Mouse (Mus musculus) splenic B cell, adult 2 months (primary cell): ENCODE measurements around the gene Pax6.

Experiments used
- DNase-seq: peaks from one replicate; pipeline ENCODE4 v3.0.0-alpha.2; 2011; ENCODE audit warnings: low read depth, low spot score
- H3K27me3 ChIP-seq: 2 replicates; pipeline ENCODE4 v1.6.1; 2012; ENCODE audit warnings: mild to moderate bottlenecking, low read length, moderate library complexity, mixed read lengths; ENCODE audit not compliant: control insufficient read depth, poor library complexity, insufficient read depth, severe bottlenecking
- H3K36me3 ChIP-seq: 2 replicates; pipeline ENCODE4 v1.6.1; 2012; ENCODE audit warnings: mild to moderate bottlenecking, low read length, moderate library complexity, mixed read lengths; ENCODE audit not compliant: control insufficient read depth, poor library complexity, insufficient read depth, severe bottlenecking

The Pax6 gene

DNA sequence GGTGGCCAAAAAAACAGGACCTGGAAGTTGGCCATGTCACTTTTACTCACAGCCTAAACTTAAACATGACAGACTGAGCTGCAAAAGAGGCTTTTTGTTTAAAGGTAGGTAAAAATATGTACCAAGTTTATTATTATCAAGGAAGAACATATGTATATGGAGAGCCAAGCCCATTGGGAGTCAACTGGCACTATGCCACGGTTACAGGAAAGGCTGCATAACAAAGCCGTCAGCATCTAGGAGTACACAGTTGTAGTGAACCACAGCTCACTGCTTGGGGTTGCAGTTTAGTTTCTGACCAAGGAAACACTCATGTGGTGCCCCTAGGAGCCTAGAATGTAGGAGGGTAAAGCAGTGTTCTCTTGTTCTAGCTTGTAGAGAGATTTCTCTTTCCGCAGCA lies 40.4 kb downstream of the Pax6 start:
- Histone ChIP-seq H3K36me3 (no peaks in the 10 kb centered on the region), H3K27me3 (no peaks in the 10 kb centered on the region)
- DNase-seq, result no peak

DNA sequence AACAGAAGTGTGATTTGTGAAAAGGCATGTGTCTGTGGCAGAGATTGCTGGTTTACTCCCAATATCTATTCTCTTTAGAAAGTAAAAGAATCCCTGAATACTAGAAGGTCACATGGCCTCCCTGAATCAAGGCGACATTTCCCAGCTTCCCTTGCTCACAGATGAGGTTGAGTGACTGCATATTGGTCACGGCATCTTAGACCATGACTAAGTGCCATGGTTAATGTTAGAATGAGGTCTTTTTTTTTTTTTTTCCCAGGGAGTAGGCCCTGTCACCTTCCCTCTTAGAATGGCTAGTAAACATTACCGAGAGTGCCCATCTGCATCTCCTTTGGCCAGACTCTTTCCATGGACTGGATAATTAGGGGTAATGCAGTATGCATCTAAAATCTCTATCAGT lies 41.8 kb downstream of the Pax6 start:
- Histone ChIP-seq H3K27me3 (no peaks in the 10 kb centered on the region), H3K36me3 (no peaks in the 10 kb centered on the region)
- DNase-seq, result no peak

GRCm38 (mm10) chr2:105715409-105716115 lies 46.9 kb downstream of the Pax6 start:
- H3K36me3 ChIP-seq, result no peaks in the 10 kb centered on the region
- no peak for DNase-seq
- no peaks in the 10 kb centered on the region for H3K27me3 ChIP-seq

DNA sequence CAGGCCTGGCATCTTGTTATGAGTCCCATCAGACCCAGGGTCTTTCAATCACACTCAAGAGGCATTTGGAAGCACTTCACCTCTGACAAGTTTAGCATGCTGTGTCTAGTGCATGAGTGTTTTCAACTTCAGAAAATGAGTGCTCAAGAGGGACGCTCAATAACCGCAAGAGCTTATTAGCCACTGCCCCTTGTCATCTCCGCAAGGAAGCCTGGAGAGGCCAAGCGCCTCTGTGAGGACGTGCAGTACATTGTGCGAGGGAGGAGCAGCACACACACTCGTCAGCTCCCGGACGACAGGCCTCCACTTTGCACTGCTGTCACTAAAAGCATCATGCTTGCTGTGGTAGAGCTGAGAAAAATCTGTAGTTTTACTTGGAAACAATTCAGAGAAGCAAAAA lies 58.0 kb downstream of the Pax6 start:
- no peaks in the 10 kb centered on the region for H3K36me3 ChIP-seq
- no peak for DNase-seq
- no peaks in the 10 kb centered on the region for H3K27me3 ChIP-seq

GRCm38 (mm10) chr2:105730704-105731103 lies 62.0 kb downstream of the Pax6 start:
- no peak for DNase-seq
- no peaks in the 10 kb centered on the region for H3K27me3 ChIP-seq

GRCm38 (mm10) chr2:105736166-105736565 lies 67.5 kb downstream of the Pax6 start:
- DNase-seq, result no peak
- Histone ChIP-seq H3K36me3 (no peaks in the 10 kb centered on the region), H3K27me3 (no peaks in the 10 kb centered on the region)

More at GRCm38 (mm10) chr2:105730704-105731103, 62.0 kb downstream of the Pax6 start:
- H3K36me3 ChIP-seq, result no peaks in the 10 kb centered on the region

DNA sequence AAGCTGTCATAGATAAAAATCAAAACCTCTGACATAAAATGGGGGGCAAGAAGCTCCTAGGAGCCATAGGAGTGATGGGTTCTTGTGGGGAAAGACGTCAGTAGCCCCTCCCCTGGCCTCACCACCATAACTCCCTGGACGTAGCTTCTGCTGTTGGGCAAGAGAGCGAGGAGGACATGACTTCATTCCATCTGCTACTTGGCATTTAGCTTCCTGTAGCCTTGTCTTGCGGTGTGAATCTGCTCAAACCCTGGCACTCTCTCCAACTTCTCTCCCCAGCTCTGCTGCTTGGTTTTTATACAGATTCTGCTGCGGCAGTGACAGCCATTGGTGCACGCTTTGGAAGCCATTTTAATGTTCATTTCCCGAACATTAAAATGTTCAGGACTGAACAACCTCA lies 78.2 kb downstream of the Pax6 start:
- Histone ChIP-seq H3K27me3 (no peaks in the 10 kb centered on the region), H3K36me3 (no peaks in the 10 kb centered on the region)
- DNase-seq, result no peak
